Mouse (Mus musculus): ENCODE measurements at regions not wholly inside any gene's neighbourhood (a gene's known extent, or its start where the extent isn't known, plus 50 kb on each side); places are given as distances from the start of the nearest gene placed in this dataset.

- no peak overlapping the region for H3K27ac ChIP-seq (ENCODE audit: insufficient read depth, low read length)
- H3K4me1 ChIP-seq (ENCODE audit: control insufficient read depth, insufficient read depth, low read length) = peaks cover 10% of the 10 kb centered on the region
- TF ChIP-seq CTCF (IDR thresholded peaks at IDR 0.05; ENCODE audit: borderline replicate concordance, insufficient read depth, low read length) = no peak
- TF ChIP-seq POLR2A (IDR thresholded peaks at IDR 0.05; ENCODE audit: low read depth, low read length) = no peak
- H3K4me3 ChIP-seq (ENCODE audit: insufficient read depth, low read length) = no peak overlapping the region
Measured at GRCm38 (mm10) chr3:102657531-102658060, 76.7 kb upstream of the Tspan2 start.

GRCm38 (mm10) chr3:102659352-102659751, 75.0 kb upstream of the Tspan2 start:
- no peak overlapping the region for H3K4me3 ChIP-seq (ENCODE audit: insufficient read depth, low read length)
- peaks cover 10% of the 10 kb centered on the region for H3K4me1 ChIP-seq (ENCODE audit: control insufficient read depth, insufficient read depth, low read length)
- no peak for TF ChIP-seq POLR2A (IDR thresholded peaks at IDR 0.05; ENCODE audit: low read depth, low read length)
- no peak for TF ChIP-seq CTCF (IDR thresholded peaks at IDR 0.05; ENCODE audit: borderline replicate concordance, insufficient read depth, low read length)
- no peak overlapping the region for H3K27ac ChIP-seq (ENCODE audit: insufficient read depth, low read length)

GRCm38 (mm10) chr3:102661296-102661695, 73.0 kb upstream of the Tspan2 start:
- TF ChIP-seq POLR2A (IDR thresholded peaks at IDR 0.05; ENCODE audit: low read depth, low read length) (no peak), CTCF (IDR thresholded peaks at IDR 0.05; ENCODE audit: borderline replicate concordance, insufficient read depth, low read length) (no peak)
- Histone ChIP-seq H3K27ac (ENCODE audit: insufficient read depth, low read length) (no peak overlapping the region), H3K4me1 (ENCODE audit: control insufficient read depth, insufficient read depth, low read length) (peaks cover 5% of the 10 kb centered on the region; the same call in 1 of the 2 replicates), H3K4me3 (ENCODE audit: insufficient read depth, low read length) (no peak overlapping the region)

- Histone ChIP-seq H3K4me3 (ENCODE audit: insufficient read depth, low read length) (no peak overlapping the region), H3K27ac (ENCODE audit: insufficient read depth, low read length) (no peak overlapping the region), H3K4me1 (ENCODE audit: control insufficient read depth, insufficient read depth, low read length) (peaks cover 12% of the 10 kb centered on the region)
- TF ChIP-seq POLR2A (IDR thresholded peaks at IDR 0.05; ENCODE audit: low read depth, low read length) = no peak
- TF ChIP-seq CTCF (IDR thresholded peaks at IDR 0.05; ENCODE audit: borderline replicate concordance, insufficient read depth, low read length) = no peak
Measured at GRCm38 (mm10) chr3:102663711-102664110, 70.6 kb upstream of the Tspan2 start.

GRCm38 (mm10) chr3:102664665-102665190, 69.6 kb upstream of the Tspan2 start:
- Histone ChIP-seq H3K4me1 (ENCODE audit: control insufficient read depth, insufficient read depth, low read length) (peaks cover 9% of the 10 kb centered on the region), H3K4me3 (ENCODE audit: insufficient read depth, low read length) (no peak overlapping the region), H3K27ac (ENCODE audit: insufficient read depth, low read length) (no peak overlapping the region)
- TF ChIP-seq CTCF (IDR thresholded peaks at IDR 0.05; ENCODE audit: borderline replicate concordance, insufficient read depth, low read length) = no peak
- no peak for TF ChIP-seq POLR2A (IDR thresholded peaks at IDR 0.05; ENCODE audit: low read depth, low read length)

- peaks cover 9% of the 10 kb centered on the region for H3K4me1 ChIP-seq (ENCODE audit: control insufficient read depth, insufficient read depth, low read length)
- H3K27ac ChIP-seq (ENCODE audit: insufficient read depth, low read length) = peak overlapping the region; percentile 90
- no peak overlapping the region for H3K4me3 ChIP-seq (ENCODE audit: insufficient read depth, low read length)
- no peak for TF ChIP-seq POLR2A (IDR thresholded peaks at IDR 0.05; ENCODE audit: low read depth, low read length)
- no peak for TF ChIP-seq CTCF (IDR thresholded peaks at IDR 0.05; ENCODE audit: borderline replicate concordance, insufficient read depth, low read length)
Measured at GRCm38 (mm10) chr3:102667796-102668195, 66.5 kb upstream of the Tspan2 start.

GRCm38 (mm10) chr3:102668556-102668955, 65.8 kb upstream of the Tspan2 start:
- peak overlapping the region; percentile 90 for H3K27ac ChIP-seq (ENCODE audit: insufficient read depth, low read length)
- TF ChIP-seq CTCF (IDR thresholded peaks at IDR 0.05; ENCODE audit: borderline replicate concordance, insufficient read depth, low read length) (no peak), POLR2A (IDR thresholded peaks at IDR 0.05; ENCODE audit: low read depth, low read length) (no peak)
- no peak overlapping the region for H3K4me3 ChIP-seq (ENCODE audit: insufficient read depth, low read length)
- peaks cover 9% of the 10 kb centered on the region for H3K4me1 ChIP-seq (ENCODE audit: control insufficient read depth, insufficient read depth, low read length)

GRCm38 (mm10) chr3:102669951-102670350, 64.4 kb upstream of the Tspan2 start:
- TF ChIP-seq CTCF (IDR thresholded peaks at IDR 0.05; ENCODE audit: borderline replicate concordance, insufficient read depth, low read length) (no peak), POLR2A (IDR thresholded peaks at IDR 0.05; ENCODE audit: low read depth, low read length) (no peak)
- Histone ChIP-seq H3K27ac (ENCODE audit: insufficient read depth, low read length) (0 out of 2 replicates have a peak overlapping the region, but pooled peaks have one; percentile 2), H3K4me1 (ENCODE audit: control insufficient read depth, insufficient read depth, low read length) (peaks cover 9% of the 10 kb centered on the region), H3K4me3 (ENCODE audit: insufficient read depth, low read length) (no peak overlapping the region)

- no peak overlapping the region for H3K4me3 ChIP-seq (ENCODE audit: insufficient read depth, low read length)
- TF ChIP-seq CTCF (IDR thresholded peaks at IDR 0.05; ENCODE audit: borderline replicate concordance, insufficient read depth, low read length) (no peak), POLR2A (IDR thresholded peaks at IDR 0.05; ENCODE audit: low read depth, low read length) (no peak)
- peak overlapping the region; percentile 2; the same call in 1 of the 2 replicates for H3K27ac ChIP-seq (ENCODE audit: insufficient read depth, low read length)
Measured at GRCm38 (mm10) chr3:102670557-102670956, 63.8 kb upstream of the Tspan2 start.

GRCm38 (mm10) chr3:102670972-102671371, 63.4 kb upstream of the Tspan2 start:
- Histone ChIP-seq H3K27ac (ENCODE audit: insufficient read depth, low read length) (no peak overlapping the region; the same call in 1 of the 2 replicates), H3K4me3 (ENCODE audit: insufficient read depth, low read length) (no peak overlapping the region)

More at GRCm38 (mm10) chr3:102670557-102670956, 63.8 kb upstream of the Tspan2 start:
- peaks cover 9% of the 10 kb centered on the region for H3K4me1 ChIP-seq (ENCODE audit: control insufficient read depth, insufficient read depth, low read length)

More at GRCm38 (mm10) chr3:102670972-102671371, 63.4 kb upstream of the Tspan2 start:
- TF ChIP-seq CTCF (IDR thresholded peaks at IDR 0.05; ENCODE audit: borderline replicate concordance, insufficient read depth, low read length) (no peak), POLR2A (IDR thresholded peaks at IDR 0.05; ENCODE audit: low read depth, low read length) (no peak)
- peaks cover 9% of the 10 kb centered on the region for H3K4me1 ChIP-seq (ENCODE audit: control insufficient read depth, insufficient read depth, low read length)
